Mouse (Mus musculus) ovary, postnatal 14 days (tissue): ENCODE measurements at regions not wholly inside any gene's neighbourhood (a gene's known extent, or its start where the extent isn't known, plus 50 kb on each side); places are given as distances from the start of the nearest gene placed in this dataset.

Experiments
- DNase-seq: peaks from one replicate; pipeline ENCODE4 v3.0.0; 2022; ENCODE audit warnings: low spot score

DNA sequence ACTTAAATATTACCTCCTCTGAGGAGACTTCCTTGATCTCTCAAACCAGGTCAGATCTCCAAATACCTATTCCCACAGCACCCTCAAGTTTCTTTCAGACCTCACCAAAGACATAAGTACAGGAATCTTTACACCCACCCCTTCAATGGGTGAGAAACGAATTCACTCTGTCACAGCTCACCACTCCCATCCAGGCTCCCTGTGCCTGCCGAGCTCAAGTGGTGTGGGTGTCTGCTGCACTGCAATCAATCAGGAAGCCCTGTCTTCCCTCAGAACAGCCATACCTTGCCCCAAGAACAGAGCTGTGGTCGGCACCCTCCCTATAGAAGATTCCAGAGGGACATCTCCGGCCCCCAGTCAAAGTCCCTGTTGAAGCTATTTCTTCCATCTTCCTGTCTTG lies 116.2 kb upstream of the Nectin1 start:
- no peak for DNase-seq

DNA sequence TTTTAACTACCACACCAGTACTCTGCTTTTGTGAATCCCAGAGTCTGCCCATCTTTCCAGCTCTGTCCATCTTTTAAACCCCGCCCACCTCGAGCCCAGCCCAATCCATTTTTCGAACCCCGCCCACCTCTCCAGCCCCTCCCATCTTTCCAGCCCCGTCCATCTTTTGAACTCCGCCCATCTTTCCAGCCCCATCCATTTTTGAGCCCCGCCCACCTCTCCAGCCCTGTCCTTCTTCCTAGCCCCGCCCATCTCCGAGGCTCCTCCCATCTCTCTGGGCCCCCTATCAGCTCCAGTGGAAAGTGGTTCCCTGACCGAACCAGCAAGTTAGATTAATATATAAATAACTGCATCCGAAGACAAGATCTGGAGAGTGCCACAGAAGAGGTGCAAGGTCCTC lies 115.0 kb upstream of the Nectin1 start:
- DNase-seq, result no peak

DNA sequence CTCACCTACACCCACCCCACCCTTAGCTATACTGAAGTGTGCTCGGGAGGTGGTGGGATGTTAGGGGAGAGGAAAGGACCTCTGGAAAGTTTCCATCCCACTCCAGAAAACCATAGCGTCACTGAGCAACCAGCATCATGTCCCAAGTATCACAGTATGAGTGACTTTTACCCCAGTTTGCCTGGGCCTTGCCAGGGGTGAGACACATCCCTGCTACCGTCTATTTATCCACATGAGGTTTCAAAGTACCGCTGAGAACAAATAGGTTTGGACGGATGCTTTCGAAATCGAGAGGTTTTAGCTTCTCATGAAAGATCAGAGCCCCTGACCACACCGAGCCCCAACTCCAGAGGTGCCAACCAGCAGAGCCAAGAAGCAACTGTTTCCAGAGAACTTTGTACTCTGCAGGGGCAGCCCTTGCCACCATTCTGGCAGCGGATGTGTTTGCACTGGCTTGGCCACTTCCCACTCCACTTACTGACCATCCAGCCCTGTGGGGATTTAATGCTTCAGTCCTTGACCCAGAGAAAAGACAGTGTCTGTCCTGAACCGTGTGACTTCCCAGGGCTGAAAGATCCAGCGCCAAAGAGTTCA lies 107.3 kb upstream of the Nectin1 start:
- DNase-seq, result no peak

DNA sequence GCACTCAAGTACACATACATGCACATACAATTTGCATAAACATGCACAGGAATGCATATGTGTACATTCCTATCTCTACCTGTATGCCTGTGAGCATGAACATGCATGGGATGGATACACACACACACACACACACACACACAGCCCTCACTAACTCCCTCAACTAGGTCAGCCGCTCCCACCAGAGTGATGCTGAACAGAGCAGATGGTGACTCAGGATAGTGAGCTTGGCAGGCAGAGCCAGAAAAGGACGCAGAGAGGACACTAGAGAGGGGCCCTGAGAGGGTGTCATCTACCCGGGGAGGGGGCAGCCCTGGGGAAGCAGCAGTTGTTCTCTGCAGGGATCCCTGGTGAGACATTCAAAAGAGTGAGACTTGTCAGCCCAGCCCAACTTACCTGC lies 85.6 kb upstream of the Nectin1 start:
- no peak for DNase-seq

DNA sequence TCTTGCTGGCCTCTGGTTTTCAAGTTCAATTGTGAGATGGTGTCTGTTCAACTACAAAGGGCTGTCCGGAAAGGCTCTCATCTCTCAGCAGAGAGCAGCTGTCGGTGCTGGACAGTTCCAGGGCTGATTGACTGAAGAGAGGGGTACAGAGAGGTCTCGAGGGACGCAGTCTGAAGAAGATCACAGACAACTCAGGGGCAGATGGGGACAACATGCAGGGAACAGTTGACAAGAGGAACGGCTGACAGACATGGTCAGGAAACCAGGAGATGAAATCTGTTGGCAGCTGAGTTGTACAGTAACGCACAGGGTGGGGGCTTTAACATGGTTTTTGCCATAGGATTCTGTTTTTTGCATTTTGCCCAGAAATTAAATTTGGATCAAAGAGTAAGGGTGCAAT lies 84.5 kb upstream of the Nectin1 start:
- DNase-seq, result no peak

DNA sequence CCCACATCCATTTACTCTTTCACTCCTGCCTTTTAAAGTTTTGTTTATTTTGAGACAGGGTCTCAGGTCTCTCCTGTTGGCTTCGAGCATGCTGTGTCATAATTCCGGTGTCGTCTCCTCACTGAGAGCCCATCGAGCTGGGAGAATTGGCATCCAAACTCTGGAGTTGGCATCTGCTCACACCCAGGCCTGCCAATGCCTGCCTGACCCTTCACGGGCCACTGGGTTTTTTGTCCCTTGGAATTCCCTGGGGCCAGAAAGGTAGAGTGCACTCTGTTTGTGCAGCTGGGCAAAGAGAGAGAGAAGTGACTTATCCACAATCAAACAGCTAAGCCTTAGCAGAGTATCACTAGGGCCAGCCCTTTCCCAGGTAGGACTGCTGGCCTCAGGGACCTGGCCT lies 83.6 kb upstream of the Nectin1 start:
- no peak for DNase-seq

DNA sequence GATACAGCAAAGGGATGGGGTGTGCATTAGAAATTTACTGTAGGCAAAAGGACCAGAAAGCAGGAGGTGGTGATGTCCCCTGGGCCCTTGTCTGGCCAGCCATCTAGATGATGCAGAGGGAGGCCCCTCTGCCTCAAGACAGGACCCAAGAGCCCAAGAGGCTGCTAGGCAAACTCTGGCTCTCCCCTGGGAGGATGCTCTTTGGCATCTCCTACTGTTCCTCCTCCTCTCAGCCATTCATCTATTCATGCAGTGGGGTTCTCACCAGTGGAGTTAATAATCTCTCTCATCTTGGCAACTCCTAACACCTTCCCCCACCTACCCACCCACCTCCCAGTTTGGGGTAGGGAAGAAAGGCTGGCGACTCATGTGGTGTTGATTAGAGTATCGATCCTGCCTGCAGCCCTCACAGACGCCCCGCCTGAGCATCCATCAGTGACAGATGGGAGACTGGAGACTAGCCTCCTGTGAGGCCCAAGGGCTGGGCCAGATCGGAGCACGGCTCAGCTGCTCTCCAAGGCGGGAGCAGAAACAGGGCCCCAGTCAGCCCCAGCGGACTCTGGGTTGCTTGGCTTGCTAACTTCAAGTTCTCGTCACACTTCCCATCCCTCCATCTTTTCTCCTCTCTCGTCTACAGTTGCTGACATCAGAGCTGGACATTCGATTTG lies 82.8 kb upstream of the Nectin1 start:
- no peak for DNase-seq

DNA sequence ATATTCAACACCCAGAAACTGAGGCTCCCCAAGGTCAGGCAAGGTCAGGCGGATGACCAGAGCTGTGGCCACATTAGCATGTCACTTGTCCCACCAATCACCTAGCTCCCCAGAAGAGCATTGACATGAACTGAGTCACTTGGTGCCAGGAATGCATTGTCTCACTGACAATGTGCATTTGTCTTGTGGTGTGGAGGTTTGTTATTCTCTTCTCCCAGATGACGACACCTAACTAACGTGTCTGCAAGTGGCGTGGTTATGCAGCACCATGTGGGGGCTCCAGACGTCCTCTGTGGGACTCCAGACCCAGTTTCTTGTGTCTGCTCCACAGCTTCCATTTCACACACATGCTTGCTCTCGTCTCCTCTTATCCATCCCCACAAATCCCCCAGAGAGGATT lies 82.1 kb upstream of the Nectin1 start:
- no peak for DNase-seq

DNA sequence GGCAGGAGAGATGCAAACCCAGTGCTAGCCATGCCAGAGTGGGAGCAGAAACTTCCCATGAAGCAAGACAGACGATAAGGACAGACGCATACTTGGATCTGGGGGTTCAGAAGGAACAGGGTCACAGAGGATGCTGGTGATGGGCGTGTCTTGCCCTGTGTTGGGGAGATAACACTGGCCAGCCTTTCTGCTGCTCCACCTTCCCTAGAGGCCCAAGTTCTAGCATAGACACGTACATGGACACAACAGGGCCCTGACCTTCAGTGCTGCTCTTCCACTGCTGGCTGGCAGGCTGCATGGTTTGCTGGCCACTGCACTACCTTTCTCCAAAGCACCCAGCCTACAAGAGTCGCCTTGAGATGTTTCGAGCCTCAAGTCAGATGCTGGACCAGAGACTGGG lies 76.4 kb upstream of the Nectin1 start:
- no peak for DNase-seq

DNA sequence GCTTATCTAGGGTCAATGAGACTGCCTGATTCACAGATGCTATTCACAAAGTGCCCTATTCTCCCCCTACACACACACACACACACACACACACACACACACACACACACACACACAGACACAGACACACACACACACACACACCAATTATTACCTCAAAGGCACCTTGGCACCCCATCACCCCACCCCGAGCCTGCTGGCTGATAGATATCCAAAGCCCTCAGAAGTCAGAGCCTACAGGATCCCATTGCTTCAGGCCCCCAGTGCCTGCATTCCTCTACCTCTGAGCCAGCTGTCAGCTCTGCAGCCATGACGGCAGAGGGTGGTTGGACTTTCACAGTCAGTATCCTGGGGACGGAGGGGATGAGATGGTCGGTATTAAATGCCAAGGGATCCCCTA lies 75.8 kb upstream of the Nectin1 start:
- no peak for DNase-seq

DNA sequence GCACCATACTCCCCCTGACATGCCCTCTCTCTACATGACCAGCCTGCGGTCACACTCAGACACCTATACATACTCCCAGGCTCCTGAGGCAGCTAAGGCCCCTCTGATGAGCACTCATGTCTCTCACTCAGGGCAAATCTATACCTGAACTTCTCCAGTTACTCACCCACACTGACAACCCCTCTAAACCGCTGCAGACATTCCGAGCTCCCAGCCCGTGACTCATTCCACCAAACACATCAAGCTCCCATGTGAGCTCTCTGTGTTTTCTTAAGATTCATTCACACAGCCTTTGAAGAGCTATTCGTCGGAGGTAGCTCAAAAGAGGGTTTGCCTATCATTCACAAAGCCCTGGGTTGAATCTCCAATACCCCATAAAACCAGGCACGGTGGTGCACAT lies 75.1 kb upstream of the Nectin1 start:
- DNase-seq, result no peak

DNA sequence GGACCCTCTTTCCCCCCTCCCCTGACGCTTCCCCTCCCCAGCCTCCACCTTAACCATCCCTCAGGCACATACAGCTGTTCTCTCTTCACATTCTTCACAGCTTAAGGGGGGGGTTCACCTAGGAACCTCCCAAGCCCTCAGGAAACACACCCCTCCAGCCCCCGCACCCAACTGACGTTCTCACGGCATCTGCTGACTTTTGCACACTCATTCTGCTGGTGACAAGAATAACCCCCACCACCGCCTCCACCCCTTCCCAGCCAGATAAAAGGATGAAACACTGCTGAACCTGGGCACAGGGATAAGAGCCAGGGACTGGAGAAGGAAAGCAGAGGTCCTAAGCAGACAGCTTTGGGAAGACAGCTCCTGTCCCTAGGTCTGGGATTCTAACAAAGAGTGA lies 73.2 kb upstream of the Nectin1 start:
- DNase-seq, result no peak

DNA sequence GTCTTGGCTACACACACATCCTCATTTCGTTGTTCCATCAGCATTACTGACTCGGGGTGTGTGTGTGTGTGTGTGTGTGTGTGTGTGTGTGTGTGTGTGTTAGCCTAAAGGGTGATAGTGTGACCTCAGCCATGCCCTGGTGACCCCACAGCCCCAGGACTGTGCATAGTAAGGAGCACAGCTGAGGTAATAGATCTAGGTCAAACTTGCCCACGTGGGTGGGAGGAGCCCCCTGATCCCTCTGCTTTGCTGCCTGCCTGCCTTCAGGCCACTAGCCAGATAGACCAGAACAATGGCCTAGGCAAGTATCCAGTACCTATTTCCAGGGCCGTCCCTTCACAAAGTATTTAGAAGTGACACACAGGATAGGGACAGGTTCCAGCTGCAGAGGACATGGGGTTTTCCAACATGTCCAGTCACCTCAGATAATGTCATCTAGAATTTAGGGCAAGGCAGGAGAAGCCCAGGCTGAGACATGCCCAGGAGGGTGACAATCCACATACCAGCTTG lies 70.6 kb upstream of the Nectin1 start:
- DNase-seq, result no peak

DNA sequence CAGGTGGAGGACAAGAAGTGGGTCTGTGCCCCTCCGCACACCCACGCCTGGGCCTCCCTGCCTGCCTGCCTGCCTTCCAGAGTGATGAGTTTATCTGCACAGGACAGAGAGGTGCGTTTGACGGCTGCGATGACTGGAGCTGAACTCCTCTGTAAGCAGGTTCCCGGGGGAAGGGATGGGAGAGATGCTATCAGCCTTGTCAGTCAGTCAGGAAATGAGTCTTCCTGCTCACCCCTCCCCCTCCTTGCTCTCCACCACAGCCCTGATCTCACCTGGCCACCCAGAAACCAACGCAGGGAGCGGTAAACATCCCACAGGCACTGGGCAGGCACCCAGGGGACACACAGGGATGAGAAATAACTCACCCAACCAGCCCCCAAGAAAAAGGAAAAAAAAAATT lies 69.5 kb upstream of the Nectin1 start:
- DNase-seq, result no peak

DNA sequence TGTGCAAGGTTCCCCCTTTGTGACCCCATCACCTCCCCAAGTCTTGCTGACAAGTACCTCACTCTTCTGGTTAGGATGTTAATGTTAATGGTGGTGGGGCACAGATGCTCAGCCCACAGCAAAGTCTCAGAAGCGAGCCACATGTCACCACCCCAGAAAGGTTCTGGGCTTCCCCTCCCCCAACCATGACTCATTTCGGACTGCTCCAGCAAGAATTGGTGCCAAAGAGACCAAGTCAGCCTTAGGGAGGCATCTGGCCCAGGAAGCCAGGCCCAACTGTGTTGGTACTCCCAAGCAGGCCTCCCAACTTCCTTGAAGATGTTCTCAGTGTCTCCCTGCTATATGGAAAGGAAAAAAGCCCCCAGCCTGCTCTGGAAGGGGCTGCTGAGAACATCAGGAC lies 67.8 kb upstream of the Nectin1 start:
- no peak for DNase-seq

DNA sequence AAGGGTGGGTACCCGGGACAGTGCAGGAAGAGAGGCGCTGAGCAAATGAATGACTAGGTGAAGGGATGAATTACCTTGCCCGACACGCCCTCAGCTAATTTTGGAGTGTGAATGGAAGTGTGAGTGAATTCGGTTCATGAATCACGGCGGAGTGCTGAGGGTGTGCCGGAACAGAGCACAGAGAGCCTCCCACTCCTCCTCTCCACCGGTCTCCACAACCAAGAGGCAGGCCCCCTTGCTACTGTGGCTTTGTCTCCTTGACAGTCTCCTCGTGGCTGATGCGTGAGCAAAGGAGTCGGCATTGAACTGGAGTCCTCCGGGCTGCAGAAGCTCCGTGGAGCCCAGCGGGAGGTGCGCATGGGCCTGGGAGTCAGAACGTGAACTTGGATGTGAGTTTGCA lies 64.5 kb upstream of the Nectin1 start:
- no peak for DNase-seq

DNA sequence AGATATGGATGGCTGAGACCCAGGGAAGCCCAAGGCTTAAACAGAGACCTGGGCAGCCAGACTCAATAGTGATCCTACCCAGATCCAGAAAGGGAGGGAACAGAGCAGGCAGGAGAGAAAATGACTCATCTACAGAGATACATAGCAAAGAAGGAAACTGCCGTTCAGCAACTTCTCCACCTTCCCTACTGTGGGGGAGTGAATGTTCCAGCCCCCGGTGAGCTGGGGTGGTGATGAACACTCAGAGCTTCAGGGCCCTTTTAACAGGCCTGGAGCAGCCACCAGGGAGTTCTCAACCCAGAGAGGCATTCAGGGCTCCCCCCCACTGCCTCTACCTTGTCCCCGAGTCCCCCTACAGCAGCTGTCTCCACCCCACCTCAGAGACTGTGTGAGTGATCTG lies 62.5 kb upstream of the Nectin1 start:
- no peak for DNase-seq

DNA sequence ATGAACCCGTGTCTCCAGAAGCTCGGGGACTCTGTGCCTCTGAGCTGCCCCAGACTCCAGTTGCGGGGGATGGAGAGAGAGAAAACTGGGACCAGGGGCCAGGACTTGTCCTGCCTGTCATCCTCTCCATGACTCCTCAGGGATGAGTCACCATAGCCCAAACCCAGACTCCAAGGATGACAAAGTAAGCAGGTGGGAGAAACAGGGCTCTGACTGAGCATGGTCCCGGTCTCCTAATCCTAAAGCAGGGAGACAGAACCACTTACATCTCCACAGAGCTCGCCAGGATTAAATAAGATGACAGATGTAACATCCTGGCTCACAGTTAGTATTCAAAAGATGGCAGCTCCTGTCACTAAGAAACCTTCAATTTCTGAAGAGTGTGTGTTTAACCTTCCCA lies 61.7 kb upstream of the Nectin1 start:
- no peak for DNase-seq

DNA sequence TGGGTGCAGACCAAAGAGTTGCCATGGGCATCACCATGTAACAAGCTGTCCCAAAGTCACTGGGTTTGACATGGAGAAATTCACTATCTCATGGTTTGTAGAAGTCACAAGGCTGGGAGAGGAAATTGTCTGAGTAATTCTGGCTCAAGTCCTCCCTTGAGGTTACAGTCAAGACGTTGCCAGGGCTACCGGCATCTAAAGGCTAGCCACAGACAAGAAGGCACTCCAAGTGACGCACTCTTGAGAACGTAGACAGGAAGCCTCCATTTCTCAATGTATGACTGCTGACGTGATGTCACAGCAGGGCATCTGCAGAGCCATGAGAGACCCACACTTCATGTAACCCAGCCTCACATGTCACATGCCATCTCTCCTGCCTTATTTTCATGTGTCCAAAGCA lies 59.2 kb upstream of the Nectin1 start:
- DNase-seq, result no peak

DNA sequence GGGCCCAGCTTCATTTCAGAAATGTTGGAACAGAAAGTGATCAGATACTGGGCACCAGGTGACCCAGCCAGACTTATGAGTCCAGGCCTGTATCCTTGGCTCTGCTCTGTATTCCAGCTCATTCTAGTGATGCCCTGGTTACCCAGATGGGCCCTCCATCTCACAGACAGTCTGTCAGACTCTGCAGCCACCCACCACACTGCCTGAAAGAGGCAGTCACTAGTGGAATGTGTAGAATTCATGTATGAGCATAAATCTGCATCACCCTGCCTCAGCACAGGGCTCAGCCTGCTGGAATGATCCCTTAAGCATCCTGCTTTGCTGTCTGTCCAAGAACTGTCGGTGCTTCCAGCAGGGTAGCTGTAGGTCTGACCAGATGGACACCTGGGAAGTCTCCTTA lies 51.8 kb upstream of the Nectin1 start:
- DNase-seq, result no peak

DNA sequence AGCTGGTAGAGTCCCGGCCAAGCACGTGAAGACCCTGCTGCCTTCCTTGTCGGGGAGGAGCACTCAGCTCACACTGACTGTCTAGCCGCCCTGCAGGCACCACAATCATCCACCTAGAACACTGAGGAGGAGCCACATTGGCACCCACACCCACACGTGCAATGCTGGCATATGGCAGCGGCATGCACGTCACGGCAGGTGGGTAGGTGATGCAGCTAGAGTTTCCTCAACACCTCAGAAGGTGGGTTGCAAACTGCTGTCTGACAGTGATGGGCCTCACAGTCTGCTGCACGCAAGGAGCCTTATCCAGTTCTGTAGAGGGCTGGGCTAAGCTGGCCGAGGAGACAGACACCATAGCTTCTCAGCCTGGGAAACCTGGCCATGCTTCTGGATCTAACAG lies 51.2 kb upstream of the Nectin1 start:
- no peak for DNase-seq
